Mouse (Mus musculus): ENCODE measurements at regions not wholly inside any gene's neighbourhood (a gene's known extent, or its start where the extent isn't known, plus 50 kb on each side); places are given as distances from the start of the nearest gene placed in this dataset.

DNA sequence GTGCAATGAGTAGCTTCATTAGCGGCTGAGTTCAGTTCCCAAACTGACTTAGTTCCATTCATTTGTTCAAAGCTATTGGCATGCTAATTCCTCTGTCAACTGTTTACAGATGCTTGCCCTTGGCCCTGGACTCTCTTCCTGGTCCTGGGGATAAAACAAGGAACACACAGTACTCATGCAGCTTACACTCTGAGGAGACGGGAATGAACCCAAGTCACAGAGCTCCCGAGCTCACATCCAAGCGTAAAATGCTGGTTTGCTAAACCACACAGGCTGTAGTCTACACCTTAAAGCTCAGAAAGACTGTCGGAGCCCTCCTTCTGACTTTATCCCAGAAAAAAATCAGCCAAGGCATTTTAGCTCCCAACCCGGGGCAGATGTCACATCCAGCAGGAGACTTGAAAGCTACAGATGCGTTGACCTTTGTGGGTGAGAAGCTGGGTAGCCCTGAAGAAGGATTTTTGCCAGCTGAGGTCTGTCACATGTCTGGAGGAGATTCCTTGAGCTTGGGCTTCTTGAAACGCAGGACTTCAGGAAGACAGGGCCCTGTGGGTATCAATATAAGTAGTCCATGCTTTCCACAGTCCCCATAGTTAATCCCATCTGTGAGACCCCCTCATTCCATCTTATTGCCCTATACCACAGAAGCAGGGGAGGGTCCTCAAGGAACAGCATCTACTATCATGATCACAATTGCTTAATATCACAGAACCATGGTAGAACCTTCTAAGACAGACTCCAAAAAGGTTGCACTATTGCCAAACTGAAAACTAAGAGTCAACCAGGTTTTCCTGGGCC, 162.7 kb upstream of the Irf2bp2 start:
- TF ChIP-seq TAL1 (IDR thresholded peaks at IDR 0.05; ENCODE audit: low read length) (no peak), GATA1 (IDR thresholded peaks at IDR 0.05; ENCODE audit: low read length) (no peak)
